Mouse (Mus musculus) granulocyte monocyte progenitor cell, adult 5-6 weeks (primary cell): ENCODE data around the gene Ccdc34. TPM values are rescaled to one million over a fixed set of nuclear protein-coding genes. Genes with fewer than 3 reads are reported as not detected.

Experiments
- ATAC-seq: replicated peaks from 2 replicates; pipeline ENCODE4 v1.8.0; 2016; ENCODE audit warnings: mild to moderate bottlenecking, moderate TSS enrichment, inconsistent platforms; ENCODE audit not compliant: poor library complexity, severe bottlenecking
- total RNA-seq, 2 experiments: library from RNA; stranded (forward) in 1 of 2; stranded (reverse) in 1 of 2; fragments of 200-712, 200-1000 nt in 1 of 2; fragments of >200 nt in 1 of 2; fragmentation: Nextera tagmentation in 1 of 2; gene quantifications; 2 replicates each; pipeline ENCODE4 v1.2.3; 2014 to 2017

Gene Ccdc34
- total RNA-seq, 2 experiments from 2014 or later = 30.9 to 53.7 TPM

GRCm38 (mm10) chr2:110204169-110204568 is 186.6 kb downstream of the Ccdc34 start:
- ATAC-seq = no peak

GRCm38 (mm10) chr2:110204705-110205318 is 187.2 kb downstream of the Ccdc34 start:
- peak; percentile 81 for ATAC-seq

GRCm38 (mm10) chr2:110210508-110211496 is 193.2 kb downstream of the Ccdc34 start:
- no peak for ATAC-seq

GRCm38 (mm10) chr2:110214278-110214677 is 196.7 kb downstream of the Ccdc34 start:
- no peak for ATAC-seq

- ATAC-seq = no peak
Observed at GRCm38 (mm10) chr2:110214991-110215684, 197.5 kb downstream of the Ccdc34 start.

- ATAC-seq = no peak
Observed at GRCm38 (mm10) chr2:110215685-110216058, 198.1 kb downstream of the Ccdc34 start.

- ATAC-seq = no peak
Observed at GRCm38 (mm10) chr2:110220492-110220891, 202.9 kb downstream of the Ccdc34 start.

- no peak for ATAC-seq
Observed at GRCm38 (mm10) chr2:110222793-110223192, 205.2 kb downstream of the Ccdc34 start.

Other genes starting within 250 kb of the Ccdc34 start
- 42.1 and 50.6 TPM in 2 replicates for gene Lin7c, start 127.0 kb upstream of the Ccdc34 start, total RNA-seq (2014; fragmentation: Nextera tagmentation)
- gene Lin7c, start 127.0 kb upstream of the Ccdc34 start, total RNA-seq (2017) = 85.5 and 114 TPM in 2 replicates
- gene Lgr4, start 100.2 kb upstream of the Ccdc34 start, total RNA-seq (2014; fragmentation: Nextera tagmentation) = 0.80 and 2.5 TPM in 2 replicates
- 0.72 and 1.9 TPM in 2 replicates for gene Lgr4, start 100.2 kb upstream of the Ccdc34 start, total RNA-seq (2017)